Mouse (Mus musculus): ENCODE measurements around the gene AA792892. TPM values are rescaled to one million over a fixed set of nuclear protein-coding genes. Genes with fewer than 3 reads are reported as not detected.
"Not testable (repeated sequence)": the region's sequence is repeated elsewhere in the genome, so short reads cannot be mapped to it uniquely, and the experiment has no call there.

Gene AA792892
- not detected for total RNA-seq (2021)
- long read RNA-seq, experiment 1 = 0 reads
- long read RNA-seq, experiment 2 = 0 reads

DNA sequence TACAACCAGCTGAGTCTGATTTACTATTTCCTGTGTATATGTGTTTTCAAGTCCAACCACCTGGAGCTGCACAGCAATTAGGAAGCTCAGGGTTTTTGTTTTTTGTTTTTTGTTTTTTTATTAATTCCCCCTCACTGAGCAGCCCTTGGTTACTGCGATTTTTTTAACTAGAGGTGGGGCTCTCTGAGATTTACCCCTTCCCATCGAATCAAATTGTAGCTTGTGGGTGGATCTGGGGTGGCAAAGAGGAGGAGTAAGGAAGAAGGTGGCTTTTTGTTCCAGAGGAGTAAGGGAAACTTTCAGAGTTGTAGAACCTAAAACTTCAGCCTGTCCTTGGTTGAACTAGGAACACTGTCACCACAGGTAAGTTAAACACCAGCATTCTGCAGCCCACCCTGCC is at the start of gene AA792892:
TSS of gene AA792892 (plus strand) at position 301 of the 400 bp plus-strand sequence.
- DNase-seq = not testable (repeated sequence)

DNA sequence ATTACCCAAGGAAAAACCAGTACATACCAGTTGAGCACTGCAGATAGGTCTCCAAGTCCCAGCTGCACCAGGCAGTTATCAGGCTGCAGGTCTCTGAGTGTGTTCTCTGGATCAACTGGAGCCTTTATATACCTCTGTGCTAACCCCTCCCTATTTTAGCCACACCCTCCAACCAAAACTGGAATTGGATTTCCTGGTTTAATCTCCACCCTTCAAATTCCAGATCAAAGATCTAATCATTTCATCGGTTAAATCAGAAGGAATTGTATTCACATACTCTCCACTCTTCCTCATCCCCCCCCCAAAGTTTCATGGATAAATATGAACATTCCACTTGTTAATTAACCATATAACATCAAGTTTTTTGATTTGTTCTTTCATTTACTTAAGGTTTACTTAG is 32.9 kb upstream of the AA792892 start, which contains the start of gene A430089I19Rik:
TSS of gene A430089I19Rik (minus strand) at position 101 of the 400 bp plus-strand sequence.
- not testable (repeated sequence) for DNase-seq

DNA sequence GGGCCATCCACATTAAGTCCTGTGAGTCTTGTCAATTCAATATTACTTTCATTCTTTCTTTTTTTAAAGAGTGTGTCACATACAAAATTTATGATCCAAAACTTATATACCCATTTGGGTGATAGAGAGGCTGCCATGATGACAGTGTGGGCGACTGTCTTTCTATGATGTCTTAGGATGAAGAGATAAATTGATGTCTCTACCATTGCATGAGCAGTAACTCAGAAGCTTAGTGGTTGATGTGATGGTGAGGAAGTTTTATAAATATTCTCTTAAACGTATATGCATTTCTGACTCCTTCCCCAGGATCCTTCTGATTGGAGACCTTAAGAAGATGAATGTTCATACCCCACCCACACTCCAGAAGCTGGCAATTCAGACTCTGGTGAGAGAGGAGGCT is 25.4 kb upstream of the AA792892 start, which contains the start of gene Gm6502:
TSS of gene Gm6502 (plus strand) at position 301 of the 400 bp plus-strand sequence.
- not testable (repeated sequence) for DNase-seq

Other genes starting within 250 kb of the AA792892 start
- not detected for gene Gm3106, start 121.7 kb upstream of the AA792892 start, total RNA-seq (2021)
- not detected for gene A430089I19Rik, start 33.0 kb upstream of the AA792892 start, total RNA-seq (2021)
- gene Gm6502, start 25.3 kb upstream of the AA792892 start, total RNA-seq (2021) = not detected
- not detected for gene Gm7682, start 106.0 kb downstream of the AA792892 start, total RNA-seq (2021)
- gene Gm3139, start 186.5 kb downstream of the AA792892 start, total RNA-seq (2021) = not detected

All from adrenal gland, postnatal 10 days (tissue).